Mouse (Mus musculus) bone marrow, adult 2 months (tissue): Measurements from ENCODE around the gene R3hdm2.

Experiments used
- CTCF ChIP-seq: fragments of 200-500 bp; IDR thresholded peaks from 2 replicates; pipeline ENCODE4 v1.5.1; 2011; ENCODE audit warnings: low read length, control low read depth; ENCODE audit not compliant: control insufficient read depth, insufficient read depth
- POLR2A ChIP-seq: fragments of 200-500 bp; IDR thresholded peaks from 2 replicates; pipeline ENCODE4 v1.6.1; 2011; ENCODE audit warnings: low read depth, mild to moderate bottlenecking, control low read depth, low read length, borderline replicate concordance; ENCODE audit not compliant: control insufficient read depth

DNA sequence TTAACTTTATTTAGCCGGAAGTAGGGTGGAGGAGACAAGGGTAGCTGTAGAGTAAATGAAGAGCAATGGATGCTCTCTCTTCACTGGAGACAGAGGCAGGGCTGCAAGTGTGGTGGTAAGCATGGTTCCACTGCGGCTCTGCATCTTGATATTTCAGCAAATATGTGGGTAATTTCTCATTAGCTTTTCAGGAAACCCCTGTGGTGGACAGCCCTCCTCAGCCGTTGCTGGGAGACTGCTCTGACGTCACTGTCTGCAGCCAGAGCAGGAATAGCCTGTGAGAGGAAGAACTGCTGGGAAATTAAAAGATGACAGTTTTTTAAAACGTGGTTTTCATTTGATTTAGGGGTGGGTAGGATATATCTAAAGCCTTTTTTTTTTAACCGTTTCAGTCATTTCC lies 41.9 kb downstream of the R3hdm2 start:
- TF ChIP-seq CTCF: no peak
- no peak for TF ChIP-seq POLR2A
